Mouse (Mus musculus) urinary bladder, postnatal 25 days (tissue): ENCODE measurements at regions not wholly inside any gene's neighbourhood (a gene's known extent, or its start where the extent isn't known, plus 50 kb on each side); places are given as distances from the start of the nearest gene placed in this dataset.

Source experiments
- DNase-seq: peaks from one replicate; pipeline ENCODE4 v3.0.0; 2022; ENCODE audit warnings: low spot score

DNA sequence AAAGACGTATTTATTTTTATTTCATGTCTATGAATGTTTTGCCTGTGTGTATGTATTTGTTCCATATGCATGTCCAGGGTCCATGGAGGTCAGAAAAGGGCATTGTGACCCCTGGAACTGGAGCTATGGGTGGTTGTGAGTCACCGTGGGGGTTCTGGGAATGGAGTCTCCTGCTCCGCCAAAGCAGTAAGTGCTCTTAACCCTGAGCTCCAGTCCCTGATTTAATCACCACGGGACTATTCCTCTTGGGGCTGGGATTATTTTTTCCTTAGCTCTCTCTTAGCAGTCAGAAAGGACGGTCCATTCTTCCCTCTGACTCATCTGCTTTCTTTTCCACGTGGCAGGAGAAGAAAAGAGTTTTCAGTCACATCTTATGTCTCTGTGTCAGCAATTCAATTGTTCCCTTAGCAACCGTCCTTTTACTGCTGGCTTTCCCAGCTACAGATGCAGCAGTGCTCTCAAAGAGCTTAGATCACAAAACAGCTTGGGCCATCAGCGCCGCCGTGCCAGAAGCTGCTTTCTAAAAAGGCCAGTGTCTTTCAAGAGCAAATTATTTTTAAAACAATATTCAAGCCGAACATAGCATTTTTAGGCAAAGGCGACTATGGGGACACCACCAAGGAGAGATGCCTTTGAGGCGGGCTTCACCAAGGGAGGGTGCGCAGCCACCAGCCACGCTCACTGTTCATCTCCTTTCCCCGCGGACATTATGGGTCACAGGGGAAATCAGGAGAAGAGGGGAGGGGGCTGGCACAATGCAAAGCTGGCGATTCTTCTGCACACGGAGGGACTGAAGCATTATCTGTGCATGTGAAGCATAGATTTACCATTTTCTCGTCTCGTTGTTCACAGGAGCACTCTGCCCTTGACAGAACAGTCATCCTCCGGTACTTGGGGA is 110.8 kb downstream of the Map3k7 start:
- no peak for DNase-seq

DNA sequence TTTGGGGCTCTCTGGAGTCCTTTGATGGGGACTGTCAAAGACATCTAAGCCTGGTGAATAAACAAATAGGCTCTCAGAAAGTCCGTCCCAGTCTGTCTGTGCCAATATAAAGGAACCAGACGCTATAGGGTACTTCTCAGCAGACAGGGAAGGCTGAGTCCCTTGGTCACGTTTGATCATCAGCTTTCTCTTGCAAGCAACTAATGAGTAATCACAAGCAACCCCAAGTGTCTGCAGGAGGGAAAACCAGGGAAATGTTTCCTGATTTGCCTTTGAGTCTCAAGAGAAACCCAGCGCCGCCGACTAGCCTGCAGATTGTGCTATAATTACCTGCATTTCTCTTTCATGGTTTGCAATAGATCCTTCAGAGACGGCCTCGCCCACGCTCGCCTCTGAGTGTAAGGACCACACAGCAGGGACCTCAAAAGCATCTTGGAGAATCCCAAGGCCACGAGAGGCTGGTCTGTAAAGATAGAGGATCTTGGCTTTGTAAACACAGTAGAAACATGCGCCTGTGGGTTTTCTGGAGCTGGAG is 112.6 kb downstream of the Map3k7 start:
- DNase-seq = no peak

DNA sequence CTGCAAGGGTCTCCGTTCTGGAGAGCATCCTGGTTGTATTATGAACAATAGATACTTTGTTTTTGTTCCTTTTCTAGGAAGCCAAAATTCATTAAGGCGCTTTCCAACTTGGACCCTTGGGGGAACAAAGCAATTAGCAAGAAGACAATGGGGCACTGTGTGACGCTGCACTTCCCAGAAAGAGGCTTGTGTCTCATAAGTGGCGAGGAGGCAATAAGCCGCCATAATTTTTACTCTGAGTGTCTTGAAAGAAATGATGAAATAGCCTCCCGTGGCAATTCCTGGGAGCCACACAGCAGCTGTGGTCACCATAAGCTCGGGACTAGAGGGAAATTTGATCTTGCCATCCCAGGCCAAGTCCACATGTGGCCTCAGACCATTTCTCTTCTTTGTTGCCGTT is 119.6 kb downstream of the Map3k7 start:
- no peak for DNase-seq

GRCm38 (mm10) chr4:32084250-32084869 is 120.5 kb downstream of the Map3k7 start:
- no peak for DNase-seq

GRCm38 (mm10) chr4:32085040-32085439 is 121.1 kb downstream of the Map3k7 start:
- no peak for DNase-seq

DNA sequence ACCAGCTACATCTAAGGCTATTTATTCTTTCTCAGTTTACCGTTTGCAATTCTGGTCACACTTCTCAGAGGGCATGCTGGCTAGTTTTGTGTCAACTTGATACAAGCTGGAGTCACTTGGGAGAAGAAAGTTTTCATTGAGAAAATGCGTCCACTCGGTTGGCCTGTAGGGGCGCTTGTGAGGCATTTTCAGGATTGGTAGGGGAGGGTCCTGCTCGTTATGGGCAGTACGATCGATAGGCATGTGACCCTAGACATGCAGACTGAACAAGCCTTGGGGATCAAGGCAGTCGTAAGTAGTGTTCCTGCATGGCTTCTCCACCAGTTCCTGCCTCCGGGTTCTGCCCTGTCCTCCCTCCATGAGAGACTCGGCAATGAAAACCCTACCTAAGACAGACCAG is 127.2 kb downstream of the Map3k7 start:
- no peak for DNase-seq

- no peak for DNase-seq
Observed at GRCm38 (mm10) chr4:32092320-32093041, 128.6 kb downstream of the Map3k7 start.

DNA sequence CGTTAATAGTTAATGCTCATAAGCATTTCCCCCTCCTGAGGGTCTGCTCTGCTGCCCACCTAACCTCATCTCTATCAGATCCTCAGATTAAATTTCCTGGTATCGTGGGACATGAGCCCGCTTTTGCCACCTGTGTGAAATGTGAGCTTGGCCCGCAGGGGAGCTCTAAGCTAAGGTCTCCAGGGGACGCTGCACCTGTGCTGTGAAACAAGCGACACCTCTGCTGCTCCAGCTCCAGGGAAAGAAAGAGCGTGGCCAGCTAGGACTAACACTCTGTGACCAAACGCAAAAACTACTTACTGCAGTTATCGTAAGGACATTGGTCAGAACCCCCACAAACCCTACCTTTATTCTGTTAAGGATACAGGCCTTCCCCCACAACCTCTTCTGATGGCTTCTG is 134.3 kb downstream of the Map3k7 start:
- no peak for DNase-seq

DNA sequence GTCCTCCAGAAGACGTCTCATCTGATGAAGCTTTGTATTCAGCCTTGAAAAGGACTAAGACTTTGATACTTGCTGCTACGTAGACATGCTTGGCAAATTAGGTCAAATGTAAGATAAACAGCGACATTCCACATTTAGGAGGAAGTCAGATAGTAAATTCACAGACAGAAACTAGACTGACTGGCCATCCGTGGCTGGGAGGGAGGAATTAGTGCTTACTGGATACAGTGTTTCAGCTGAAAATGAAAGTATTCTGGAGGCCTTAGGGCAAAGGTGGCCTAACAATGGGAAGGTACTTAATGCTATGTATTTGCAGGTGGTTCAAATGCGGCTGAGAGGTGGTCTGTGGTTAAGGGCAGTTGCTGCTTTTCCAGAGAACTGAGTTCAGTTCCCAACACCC is 137.1 kb downstream of the Map3k7 start:
- no peak for DNase-seq

- no peak for DNase-seq
Observed at GRCm38 (mm10) chr4:32106664-32107171, 131.9 kb upstream of the Bach2 start.

DNA sequence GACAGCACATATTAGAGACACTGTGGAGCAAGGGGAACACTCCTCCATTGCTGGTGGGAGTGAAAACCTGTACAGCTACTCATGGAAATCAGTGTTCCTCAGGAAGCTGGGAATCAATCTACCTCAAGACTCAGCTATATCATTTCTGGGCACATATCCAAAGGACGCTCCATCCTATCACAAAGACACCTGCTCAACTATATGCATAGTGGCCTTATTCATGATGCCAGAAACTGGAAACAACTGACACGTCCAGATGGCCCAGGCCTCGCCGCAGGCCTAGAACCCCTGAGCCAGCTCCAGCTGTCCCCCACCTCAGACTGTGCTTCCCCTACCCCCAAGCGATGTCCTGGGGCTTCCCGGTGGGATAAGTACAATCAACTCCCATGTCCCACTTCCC is 116.3 kb upstream of the Bach2 start:
- no peak for DNase-seq

DNA sequence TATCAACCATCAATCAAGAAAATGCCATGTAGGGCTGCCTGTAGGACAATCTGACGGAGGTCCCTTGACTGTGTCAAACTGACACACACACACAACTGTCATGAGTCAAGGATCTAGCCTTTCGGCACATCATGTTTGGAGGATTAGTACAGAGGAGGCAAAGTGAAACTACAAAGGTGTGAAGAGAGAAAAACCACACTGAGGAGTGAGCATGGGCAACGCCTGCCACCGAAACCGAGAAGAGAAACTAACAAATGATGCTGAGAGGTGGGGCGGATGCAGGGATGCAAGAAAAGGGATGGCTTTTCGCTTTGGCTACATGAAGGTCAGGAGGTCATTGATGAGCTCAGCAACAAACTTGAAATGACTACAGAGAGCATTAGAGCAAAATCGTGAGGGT is 111.8 kb upstream of the Bach2 start:
- DNase-seq = no peak

- DNase-seq = no peak
Observed at GRCm38 (mm10) chr4:32130594-32130993, 108.0 kb upstream of the Bach2 start.

DNA sequence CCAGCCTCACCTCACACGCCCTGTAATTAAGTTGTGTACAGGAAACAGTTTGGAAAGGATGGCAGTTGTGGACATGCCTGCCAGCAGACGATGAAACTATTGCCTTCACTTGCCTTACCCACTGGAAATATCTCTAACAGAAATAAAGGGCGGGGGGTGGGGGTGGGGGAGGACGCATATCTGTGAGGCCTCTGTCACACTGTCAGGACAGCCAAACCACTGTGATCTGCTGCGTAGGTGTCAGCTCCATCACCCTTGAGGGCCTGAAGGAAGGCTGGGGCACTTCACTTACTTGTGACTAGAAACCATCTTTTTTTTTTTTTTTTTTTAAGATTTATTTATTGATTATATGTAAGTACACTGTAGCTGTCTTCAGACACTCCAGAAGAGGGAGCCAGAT is 106.8 kb upstream of the Bach2 start:
- DNase-seq = no peak

- no peak for DNase-seq
Observed at GRCm38 (mm10) chr4:32136151-32136550, 102.5 kb upstream of the Bach2 start.

DNA sequence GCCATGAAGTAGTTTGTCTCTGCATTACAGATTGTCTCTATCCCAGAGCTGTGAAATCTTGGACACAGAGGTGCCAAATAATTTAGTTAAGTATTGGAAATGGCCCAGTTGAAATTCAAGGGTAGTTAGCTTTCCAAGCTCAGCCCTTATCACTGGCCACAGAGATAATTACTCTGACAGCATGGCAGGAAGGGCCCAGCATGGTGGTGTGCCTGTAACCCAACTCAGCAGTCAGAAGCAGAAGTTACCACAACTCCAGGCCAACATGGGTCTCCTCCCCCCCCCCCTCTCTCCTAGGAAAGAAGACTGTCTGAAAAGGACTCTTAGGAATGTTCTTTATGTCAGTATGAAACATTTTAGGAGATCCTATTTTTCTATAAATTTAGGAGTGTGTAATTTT is 101.4 kb upstream of the Bach2 start:
- DNase-seq = no peak

DNA sequence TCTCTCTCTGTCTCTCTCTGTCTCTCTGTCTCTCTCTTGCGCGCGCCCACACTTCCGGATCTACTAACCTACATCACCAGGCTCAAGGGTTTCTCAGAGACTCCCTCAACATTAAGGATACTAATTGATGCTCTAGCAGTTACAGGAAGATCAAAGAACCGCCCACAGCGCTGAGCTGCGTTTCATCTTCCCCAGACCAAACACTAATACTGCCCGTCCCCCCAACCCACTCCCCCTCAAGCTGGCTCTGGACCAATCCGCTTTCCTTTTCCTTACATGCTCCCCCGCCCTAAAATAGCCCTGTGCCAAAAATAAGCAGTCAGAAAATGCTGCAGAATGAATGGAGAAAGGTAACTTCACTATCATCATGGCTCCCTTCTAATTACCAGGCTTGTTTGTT is 100.6 kb upstream of the Bach2 start:
- no peak for DNase-seq

DNA sequence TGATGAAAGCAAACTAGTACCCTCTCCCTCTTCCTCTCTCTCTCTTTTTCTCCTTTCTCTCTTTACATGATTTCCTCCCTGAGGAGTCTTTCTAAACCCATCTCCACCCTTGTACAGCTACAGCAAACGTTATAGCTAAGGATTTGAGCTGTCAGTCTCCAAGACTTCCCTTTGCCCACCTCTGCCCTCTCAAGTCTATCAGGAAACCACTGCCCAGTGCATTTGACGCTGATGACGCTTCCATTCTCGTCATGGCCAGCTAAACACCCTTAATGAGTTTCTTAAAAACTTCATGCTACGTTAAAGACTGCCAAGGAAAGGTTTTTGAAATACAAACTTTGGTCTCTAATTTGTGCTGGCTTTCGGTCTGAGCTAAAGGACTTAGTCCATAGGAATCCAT is 99.0 kb upstream of the Bach2 start:
- DNase-seq = no peak

DNA sequence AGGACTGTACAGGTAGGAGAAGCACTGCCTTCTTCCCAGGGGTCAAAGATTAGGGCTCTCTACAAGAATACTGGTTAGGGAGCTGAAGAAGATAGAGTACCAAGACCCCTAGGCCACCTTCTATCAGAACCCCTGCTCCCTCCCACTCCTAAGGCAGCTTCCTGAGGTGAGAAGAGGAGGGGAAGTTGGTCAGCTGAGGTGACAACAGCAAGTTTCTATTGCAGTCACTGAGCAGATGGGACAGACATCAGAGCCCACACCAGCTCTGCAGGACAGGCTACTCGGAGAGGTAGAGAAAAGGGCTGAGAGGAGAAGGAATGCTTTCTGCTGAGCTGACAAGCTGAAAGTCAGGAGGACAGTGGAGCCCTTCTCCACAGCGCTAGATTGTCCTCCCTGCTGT is 98.5 kb upstream of the Bach2 start:
- no peak for DNase-seq

DNA sequence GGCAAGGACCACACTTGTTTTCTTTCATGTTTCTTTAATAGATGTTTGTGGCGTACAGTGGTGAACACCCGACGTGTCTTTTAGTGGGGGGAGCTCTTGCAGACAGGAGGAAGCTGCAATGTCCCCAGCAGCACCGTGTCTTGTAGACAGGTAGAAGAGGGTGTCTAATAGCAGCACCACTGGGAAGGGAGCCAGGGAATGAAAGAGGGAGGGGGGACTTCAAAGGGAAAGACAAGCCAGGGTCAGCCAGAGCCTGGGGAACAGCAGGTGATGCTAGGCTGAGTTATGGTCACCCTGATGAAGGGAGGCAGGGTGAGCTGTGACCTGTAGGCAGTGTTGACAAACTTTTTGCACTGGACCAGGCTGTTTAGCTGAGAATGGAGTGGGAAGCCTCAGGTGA is 96.4 kb upstream of the Bach2 start:
- no peak for DNase-seq

- no peak for DNase-seq
Observed at GRCm38 (mm10) chr4:32147146-32147545, 91.5 kb upstream of the Bach2 start.

DNA sequence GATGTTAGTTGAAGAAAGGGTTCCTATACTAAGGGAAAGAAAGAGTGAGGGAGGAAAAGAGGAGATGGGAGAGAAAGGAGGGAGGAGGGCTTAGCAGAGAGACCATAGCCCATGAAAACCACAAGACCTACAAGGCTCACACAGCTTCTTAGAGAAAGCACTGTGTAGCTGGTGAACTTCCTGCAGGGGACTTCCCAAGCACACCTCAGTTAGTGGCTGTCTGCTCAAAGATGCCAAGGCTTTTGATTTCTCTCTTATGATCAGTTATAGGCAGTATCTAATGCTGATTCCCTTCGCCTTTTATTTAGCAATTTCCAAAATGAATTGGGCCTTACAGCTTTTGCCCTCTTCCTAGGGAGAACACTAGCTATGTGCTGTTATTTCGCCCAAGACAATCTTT is 90.0 kb upstream of the Bach2 start:
- DNase-seq = no peak

DNA sequence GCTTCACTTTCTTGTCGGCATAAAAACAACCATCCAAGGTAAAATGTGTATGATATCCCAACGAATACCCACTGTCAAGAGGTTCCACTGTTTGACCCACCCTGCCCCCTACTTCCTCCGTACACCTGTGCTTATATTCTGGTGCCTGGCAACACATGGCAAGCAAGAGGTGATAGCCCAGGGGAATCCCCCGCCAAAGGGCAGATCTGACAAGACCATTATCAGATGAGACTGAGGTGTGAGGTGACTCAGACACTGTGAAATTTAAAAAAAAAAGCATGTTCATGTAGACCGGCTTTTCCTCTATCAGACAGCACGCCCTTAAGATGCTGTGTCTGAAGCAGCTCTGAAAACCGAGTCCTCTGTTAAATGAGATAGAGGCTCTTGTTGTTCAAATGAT is 89.4 kb upstream of the Bach2 start:
- DNase-seq = no peak
